Mouse (Mus musculus): ENCODE measurements around the gene Dnmbp. TPM values are rescaled to one million over a fixed set of nuclear protein-coding genes. Genes with fewer than 3 reads are reported as not detected.

The Dnmbp gene
- polyA plus RNA-seq, 1 experiment from 2014 or later: 4.8 TPM

DNA sequence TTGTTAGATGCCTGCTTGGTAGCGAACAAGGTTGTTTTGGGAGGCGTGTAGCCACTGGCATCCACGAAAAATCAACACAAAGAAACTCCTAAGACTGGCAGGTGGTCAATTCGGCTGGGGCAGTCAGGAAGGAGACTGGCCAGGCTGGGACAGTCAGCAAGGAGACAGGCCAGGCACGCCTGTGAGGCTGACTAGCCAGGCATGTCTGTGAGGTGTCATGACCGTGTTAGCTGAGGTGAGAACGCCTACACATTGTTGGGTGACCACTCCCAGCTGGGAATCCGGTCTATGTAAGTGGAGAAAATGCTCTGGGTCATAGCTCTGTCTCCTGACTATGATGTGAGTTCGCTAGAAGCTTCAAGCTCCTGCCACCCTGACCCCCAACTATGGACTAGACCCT lies 22.8 kb upstream of the Dnmbp start:
- H3K27ac ChIP-seq (ENCODE audit: low read depth): no peak overlapping the region
- H3K36me3 ChIP-seq (replicated peaks; ENCODE audit: insufficient read depth, low read length): 0 out of 2 replicates have a peak, but pooled peaks cover 3% of the 10 kb centered on the region
- H3K9ac ChIP-seq (replicated peaks): no peak overlapping the region
- TF ChIP-seq EP300 (IDR thresholded peaks at IDR 0.05; ENCODE audit: low read depth) (no peak), CTCF (IDR thresholded peaks at IDR 0.05; ENCODE audit: low read depth) (no peak)
- H3K27me3 ChIP-seq (ENCODE audit: insufficient read depth, low read length): no peaks in the 10 kb centered on the region
- no peak overlapping the region for H3K4me2 ChIP-seq (ENCODE audit: low read depth, low read length)
- DNase-seq: no peak
- WGBS (ENCODE audit: insufficient replicate concordance): 64% methylated on average over 9 of the region's 9 CpGs
- no peak overlapping the region for H3K4me3 ChIP-seq (ENCODE audit: low read depth, low read length)
- no peaks in the 10 kb centered on the region for H3K4me1 ChIP-seq (ENCODE audit: insufficient read depth)
- H3K9me3 ChIP-seq (ENCODE audit: low read length): no peaks in the 10 kb centered on the region
- no peak for ATAC-seq

DNA sequence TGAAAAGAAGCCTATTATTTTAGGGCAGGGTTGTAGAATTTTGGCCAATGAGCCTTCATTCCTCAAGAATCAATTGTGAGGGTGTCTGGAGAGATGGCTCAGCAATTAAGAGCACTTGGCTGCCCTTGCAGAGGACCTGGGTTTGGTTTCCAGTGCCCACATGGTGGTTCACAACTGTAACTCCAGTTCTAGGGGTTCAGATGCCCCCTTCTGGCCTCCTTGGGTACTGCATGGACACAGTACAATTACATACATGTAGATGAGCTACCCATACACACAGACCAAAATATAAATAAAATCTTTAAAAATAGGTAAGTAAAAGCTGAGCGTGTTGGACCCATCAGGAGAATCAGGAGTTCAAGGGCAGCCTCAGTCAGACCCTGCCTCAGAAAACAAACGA lies 21.2 kb upstream of the Dnmbp start:
- no peak overlapping the region for H3K4me2 ChIP-seq (ENCODE audit: low read depth, low read length)
- H3K27me3 ChIP-seq (ENCODE audit: insufficient read depth, low read length): no peaks in the 10 kb centered on the region
- no peak overlapping the region for H3K4me3 ChIP-seq (ENCODE audit: low read depth, low read length)
- ATAC-seq: no peak
- DNase-seq: peak; percentile 60
- TF ChIP-seq EP300 (IDR thresholded peaks at IDR 0.05; ENCODE audit: low read depth) (no peak), CTCF (IDR thresholded peaks at IDR 0.05; ENCODE audit: low read depth) (peak; percentile 59)
- 87% methylated on average over 2 of the region's 2 CpGs for whole genome bisulfite sequencing (ENCODE audit: insufficient replicate concordance)
- H3K9ac ChIP-seq (replicated peaks): no peak overlapping the region
- H3K36me3 ChIP-seq (replicated peaks; ENCODE audit: insufficient read depth, low read length): 0 out of 2 replicates have a peak, but pooled peaks cover 3% of the 10 kb centered on the region
- H3K9me3 ChIP-seq (ENCODE audit: low read length): no peaks in the 10 kb centered on the region
- H3K27ac ChIP-seq (ENCODE audit: low read depth): no peak overlapping the region
- no peaks in the 10 kb centered on the region for H3K4me1 ChIP-seq (ENCODE audit: insufficient read depth)

GRCm38 (mm10) chr19:43960014-43960413 lies 20.0 kb upstream of the Dnmbp start:
- WGBS (ENCODE audit: insufficient replicate concordance): 83% methylated on average over 11 of the region's 11 CpGs
- Histone ChIP-seq H3K27me3 (ENCODE audit: insufficient read depth, low read length) (no peaks in the 10 kb centered on the region), H3K4me2 (ENCODE audit: low read depth, low read length) (no peak overlapping the region), H3K27ac (ENCODE audit: low read depth) (no peak overlapping the region), H3K36me3 (replicated peaks; ENCODE audit: insufficient read depth, low read length) (0 out of 2 replicates have a peak, but pooled peaks cover 3% of the 10 kb centered on the region), H3K9me3 (ENCODE audit: low read length) (no peaks in the 10 kb centered on the region), H3K9ac (replicated peaks) (no peak overlapping the region), H3K4me1 (ENCODE audit: insufficient read depth) (no peaks in the 10 kb centered on the region), H3K4me3 (ENCODE audit: low read depth, low read length) (no peak overlapping the region)
- TF ChIP-seq EP300 (IDR thresholded peaks at IDR 0.05; ENCODE audit: low read depth) (no peak), CTCF (IDR thresholded peaks at IDR 0.05; ENCODE audit: low read depth) (no peak)
- no peak for DNase-seq
- no peak for ATAC-seq

- Histone ChIP-seq H3K36me3 (replicated peaks; ENCODE audit: insufficient read depth, low read length) (0 out of 2 replicates have a peak, but pooled peaks cover 3% of the 10 kb centered on the region), H3K4me3 (ENCODE audit: low read depth, low read length) (no peak overlapping the region), H3K9me3 (ENCODE audit: low read length) (no peaks in the 10 kb centered on the region), H3K4me1 (ENCODE audit: insufficient read depth) (no peaks in the 10 kb centered on the region), H3K27me3 (ENCODE audit: insufficient read depth, low read length) (no peaks in the 10 kb centered on the region), H3K27ac (ENCODE audit: low read depth) (no peak overlapping the region), H3K9ac (replicated peaks) (no peak overlapping the region), H3K4me2 (ENCODE audit: low read depth, low read length) (no peak overlapping the region)
- WGBS (ENCODE audit: insufficient replicate concordance): 36% methylated on average over 2 of the region's 2 CpGs
- TF ChIP-seq EP300 (IDR thresholded peaks at IDR 0.05; ENCODE audit: low read depth) (no peak), CTCF (IDR thresholded peaks at IDR 0.05; ENCODE audit: low read depth) (peak; percentile 94)
- DNase-seq (peak; percentile 80), ATAC-seq (peak; percentile 67; the same call in 1 of the 2 replicates)
These were observed 19.2 kb upstream of the Dnmbp start for GRCm38 (mm10) chr19:43959162-43959561.

GRCm38 (mm10) chr19:43957881-43958280 lies 17.9 kb upstream of the Dnmbp start:
- DNase-seq (no peak), ATAC-seq (no peak)
- Histone ChIP-seq H3K27ac (ENCODE audit: low read depth) (no peak overlapping the region), H3K4me1 (ENCODE audit: insufficient read depth) (no peaks in the 10 kb centered on the region), H3K9me3 (ENCODE audit: low read length) (no peaks in the 10 kb centered on the region), H3K4me2 (ENCODE audit: low read depth, low read length) (no peak overlapping the region), H3K36me3 (replicated peaks; ENCODE audit: insufficient read depth, low read length) (no peaks in the 10 kb centered on the region), H3K9ac (replicated peaks) (no peak overlapping the region), H3K27me3 (ENCODE audit: insufficient read depth, low read length) (no peaks in the 10 kb centered on the region), H3K4me3 (ENCODE audit: low read depth, low read length) (no peak overlapping the region)
- no peak for TF ChIP-seq EP300 (IDR thresholded peaks at IDR 0.05; ENCODE audit: low read depth)
- TF ChIP-seq CTCF (IDR thresholded peaks at IDR 0.05; ENCODE audit: low read depth): no peak
- WGBS (ENCODE audit: insufficient replicate concordance): 85% methylated on average over 4 of the region's 4 CpGs

DNA sequence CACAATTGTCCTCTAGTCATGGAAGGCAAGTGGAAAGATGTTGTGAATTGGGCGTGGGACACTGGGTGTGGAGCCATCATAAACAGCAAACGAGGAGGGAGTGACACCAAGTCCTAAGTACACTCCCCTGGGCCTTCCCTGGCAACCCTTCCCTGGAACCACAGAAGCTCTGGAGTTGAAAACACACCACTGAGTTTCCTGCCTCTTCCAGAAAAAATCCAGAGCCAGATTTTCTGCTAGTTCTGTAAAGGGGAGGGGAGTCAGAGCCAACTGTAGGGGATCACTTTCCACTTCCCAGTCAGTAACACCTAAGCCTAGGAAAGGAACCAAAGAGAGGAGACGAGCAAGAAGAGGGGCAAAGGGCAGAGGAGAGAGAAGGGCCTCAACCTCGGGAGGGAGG lies 17.4 kb upstream of the Dnmbp start:
- no peak overlapping the region for H3K27ac ChIP-seq (ENCODE audit: low read depth)

DNA sequence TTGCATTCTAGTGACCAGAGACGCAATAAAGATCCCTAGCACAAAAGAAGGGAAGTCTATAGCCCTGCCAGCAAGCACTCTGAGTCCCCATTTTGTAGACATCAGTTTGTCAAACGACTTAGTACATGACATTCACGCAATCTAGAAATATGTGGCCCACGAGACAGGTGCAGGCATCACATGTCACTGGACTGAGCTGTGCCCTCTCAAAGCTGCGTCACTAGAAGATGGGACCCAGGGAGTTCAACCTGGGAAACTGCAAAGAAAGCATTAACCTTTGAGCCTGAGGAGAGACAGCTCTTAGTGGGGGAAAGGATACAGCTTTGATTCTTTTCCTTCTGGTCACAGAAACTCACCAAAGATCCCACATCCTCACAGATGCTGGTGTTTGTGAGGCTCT lies 15.3 kb upstream of the Dnmbp start:
- ATAC-seq (no peak), DNase-seq (no peak)
- no peaks in the 10 kb centered on the region for H3K27me3 ChIP-seq (ENCODE audit: insufficient read depth, low read length)
- TF ChIP-seq EP300 (IDR thresholded peaks at IDR 0.05; ENCODE audit: low read depth) (no peak), CTCF (IDR thresholded peaks at IDR 0.05; ENCODE audit: low read depth) (no peak)
- no peak overlapping the region for H3K27ac ChIP-seq (ENCODE audit: low read depth)
- H3K9ac ChIP-seq (replicated peaks): no peak overlapping the region
- no peaks in the 10 kb centered on the region for H3K9me3 ChIP-seq (ENCODE audit: low read length)
- no peaks in the 10 kb centered on the region for H3K4me1 ChIP-seq (ENCODE audit: insufficient read depth)
- 61% methylated on average over 5 of the region's 5 CpGs for WGBS (ENCODE audit: insufficient replicate concordance)
- H3K36me3 ChIP-seq (replicated peaks; ENCODE audit: insufficient read depth, low read length): no peaks in the 10 kb centered on the region
- H3K4me3 ChIP-seq (ENCODE audit: low read depth, low read length): no peak overlapping the region
- no peak overlapping the region for H3K4me2 ChIP-seq (ENCODE audit: low read depth, low read length)

More for the DNA sequence above, 17.4 kb upstream of the Dnmbp start:
- no peak for ATAC-seq
- no peaks in the 10 kb centered on the region for H3K27me3 ChIP-seq (ENCODE audit: insufficient read depth, low read length)
- H3K4me3 ChIP-seq (ENCODE audit: low read depth, low read length): no peak overlapping the region
- no peaks in the 10 kb centered on the region for H3K4me1 ChIP-seq (ENCODE audit: insufficient read depth)
- 37% methylated on average over 4 of the region's 4 CpGs for WGBS (ENCODE audit: insufficient replicate concordance)
- H3K4me2 ChIP-seq (ENCODE audit: low read depth, low read length): no peak overlapping the region
- H3K9me3 ChIP-seq (ENCODE audit: low read length): no peaks in the 10 kb centered on the region
- TF ChIP-seq EP300 (IDR thresholded peaks at IDR 0.05; ENCODE audit: low read depth) (no peak), CTCF (IDR thresholded peaks at IDR 0.05; ENCODE audit: low read depth) (no peak)
- H3K9ac ChIP-seq (replicated peaks): no peak overlapping the region
- DNase-seq: no peak
- H3K36me3 ChIP-seq (replicated peaks; ENCODE audit: insufficient read depth, low read length): no peaks in the 10 kb centered on the region

Data from liver, postnatal 0 days (tissue).